Mouse (Mus musculus): Measurements from ENCODE around the gene Acot4. TPM values are rescaled to one million over a fixed set of nuclear protein-coding genes. Genes with fewer than 3 reads are reported as not detected.
"Not testable (repeated sequence)": the region's sequence is repeated elsewhere in the genome, so short reads cannot be mapped to it uniquely, and the experiment has no call there.

Gene Acot4
- polyA plus RNA-seq, 1 experiment from 2014 or later, result 0.68 TPM

DNA sequence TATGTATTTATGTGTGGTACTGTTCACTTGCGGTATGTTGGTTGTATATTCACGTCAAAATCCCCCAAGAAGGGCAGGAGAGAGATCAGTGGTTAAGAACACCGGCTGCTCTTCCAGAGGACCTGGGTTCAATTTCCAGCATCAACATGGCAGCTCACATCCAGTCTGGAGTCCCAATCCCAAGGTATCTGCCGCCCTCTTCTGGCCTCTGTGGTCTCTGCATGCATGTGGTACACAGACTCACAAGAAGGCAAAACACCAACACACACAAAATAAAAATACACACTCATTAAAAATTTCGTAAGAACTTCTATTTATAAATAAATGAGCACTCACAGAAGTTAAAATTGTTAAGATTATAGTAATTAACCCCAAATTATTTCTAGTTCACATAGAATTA lies 25.0 kb downstream of the Acot4 start:
- 73% methylated on average over 5 of the region's 5 CpGs for WGBS
- no peak overlapping the region for H3K4me2 ChIP-seq (ENCODE audit: low read length)

DNA sequence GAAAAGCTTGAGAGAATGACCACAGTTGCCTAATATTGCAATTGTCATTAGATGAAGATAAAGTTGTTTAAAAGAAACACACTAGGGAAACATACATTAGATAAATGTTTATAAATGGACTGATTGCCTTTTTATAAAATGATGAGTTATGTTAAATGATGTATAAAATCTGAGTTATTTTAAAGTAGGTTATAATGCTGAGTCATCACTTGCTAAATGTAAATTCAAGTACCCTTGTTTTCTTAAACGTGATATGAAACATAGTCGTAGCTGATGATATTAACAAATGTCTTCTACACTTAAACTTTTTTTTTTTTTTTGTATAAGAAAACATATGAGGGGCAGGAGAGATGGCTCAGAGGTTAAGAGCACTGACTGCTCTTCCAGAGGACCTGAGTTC lies 25.7 kb downstream of the Acot4 start:
- Histone ChIP-seq H3K4me2 (ENCODE audit: low read length) (no peak overlapping the region), H3K27ac (ENCODE audit: low read depth, low read length) (no peak overlapping the region), H3K9ac (ENCODE audit: low read depth, low read length) (no peak overlapping the region), H3K4me3 (ENCODE audit: low read length) (no peak overlapping the region), H3K27me3 (replicated peaks; ENCODE audit: control insufficient read depth, insufficient read depth, low read length) (peaks cover 7% of the 10 kb centered on the region), H3K36me3 (ENCODE audit: control insufficient read depth, insufficient read depth, low read length) (no peaks in the 10 kb centered on the region), H3K4me1 (ENCODE audit: control insufficient read depth, insufficient read depth, low read depth, low read length) (no peaks in the 10 kb centered on the region), H3K9me3 (ENCODE audit: control insufficient read depth, low read length) (no peaks in the 10 kb centered on the region)
- no peak for ATAC-seq
- 89% methylated on average over 2 of the region's 2 CpGs for WGBS

More for the DNA sequence above, 25.0 kb downstream of the Acot4 start:
- Histone ChIP-seq H3K9me3 (ENCODE audit: control insufficient read depth, low read length) (no peaks in the 10 kb centered on the region), H3K36me3 (ENCODE audit: control insufficient read depth, insufficient read depth, low read length) (no peaks in the 10 kb centered on the region), H3K9ac (ENCODE audit: low read depth, low read length) (no peak overlapping the region), H3K4me1 (ENCODE audit: control insufficient read depth, insufficient read depth, low read depth, low read length) (no peaks in the 10 kb centered on the region), H3K27ac (ENCODE audit: low read depth, low read length) (no peak overlapping the region), H3K27me3 (replicated peaks; ENCODE audit: control insufficient read depth, insufficient read depth, low read length) (0 out of 2 replicates have a peak, but pooled peaks cover 3% of the 10 kb centered on the region), H3K4me3 (ENCODE audit: low read length) (no peak overlapping the region)
- no peak for ATAC-seq

- Histone ChIP-seq H3K36me3 (ENCODE audit: control insufficient read depth, insufficient read depth, low read length) (no peaks in the 10 kb centered on the region), H3K27me3 (replicated peaks; ENCODE audit: control insufficient read depth, insufficient read depth, low read length) (peaks cover 13% of the 10 kb centered on the region), H3K9ac (ENCODE audit: low read depth, low read length) (no peak overlapping the region), H3K4me3 (ENCODE audit: low read length) (no peak overlapping the region), H3K4me1 (ENCODE audit: control insufficient read depth, insufficient read depth, low read depth, low read length) (no peaks in the 10 kb centered on the region; the same call in 1 of the 2 replicates), H3K9me3 (ENCODE audit: control insufficient read depth, low read length) (no peaks in the 10 kb centered on the region), H3K4me2 (ENCODE audit: low read length) (no peak overlapping the region), H3K27ac (ENCODE audit: low read depth, low read length) (no peak overlapping the region)
- WGBS, result 71% methylated on average over 8 of the region's 8 CpGs
- ATAC-seq, result no peak
These were observed 26.4 kb downstream of the Acot4 start for GRCm38 (mm10) chr12:84064621-84065020.

- Histone ChIP-seq H3K27ac (ENCODE audit: low read depth, low read length) (no peak overlapping the region), H3K9ac (ENCODE audit: low read depth, low read length) (no peak overlapping the region), H3K4me3 (ENCODE audit: low read length) (no peak overlapping the region), H3K27me3 (replicated peaks; ENCODE audit: control insufficient read depth, insufficient read depth, low read length) (peaks cover 17% of the 10 kb centered on the region), H3K9me3 (ENCODE audit: control insufficient read depth, low read length) (no peaks in the 10 kb centered on the region), H3K4me2 (ENCODE audit: low read length) (no peak overlapping the region), H3K4me1 (ENCODE audit: control insufficient read depth, insufficient read depth, low read depth, low read length) (no peaks in the 10 kb centered on the region; the same call in 1 of the 2 replicates), H3K36me3 (ENCODE audit: control insufficient read depth, insufficient read depth, low read length) (no peaks in the 10 kb centered on the region)
- ATAC-seq, result no peak
- 89% methylated on average over 4 of the region's 4 CpGs for WGBS
These were observed 29.6 kb downstream of the Acot4 start for GRCm38 (mm10) chr12:84067752-84068151.

DNA sequence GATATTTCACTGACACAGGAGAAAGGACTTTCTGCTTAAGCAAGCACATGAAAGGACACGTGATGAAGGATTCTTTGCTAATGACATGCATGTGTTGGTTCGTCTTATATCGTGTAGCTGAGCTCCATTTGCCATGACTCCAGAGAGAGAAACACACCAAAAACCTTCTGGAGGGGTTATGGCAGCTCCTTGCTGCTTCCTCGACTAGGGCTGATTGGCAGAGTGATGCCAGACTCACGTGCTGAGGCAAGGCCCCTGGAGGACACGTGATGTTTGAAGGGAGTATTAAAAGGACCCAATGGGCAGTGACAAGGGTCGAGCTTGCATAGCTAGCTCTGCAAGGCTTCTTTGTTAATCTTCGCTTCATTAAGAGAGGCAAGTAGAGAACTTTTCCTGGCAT lies 30.1 kb downstream of the Acot4 start:
- H3K9me3 ChIP-seq (ENCODE audit: control insufficient read depth, low read length), result no peaks in the 10 kb centered on the region
- H3K27me3 ChIP-seq (replicated peaks; ENCODE audit: control insufficient read depth, insufficient read depth, low read length), result peaks cover 17% of the 10 kb centered on the region
- H3K4me1 ChIP-seq (ENCODE audit: control insufficient read depth, insufficient read depth, low read depth, low read length), result no peaks in the 10 kb centered on the region; the same call in 1 of the 2 replicates
- no peak overlapping the region for H3K27ac ChIP-seq (ENCODE audit: low read depth, low read length)
- no peak for ATAC-seq
- H3K4me2 ChIP-seq (ENCODE audit: low read length), result no peak overlapping the region
- 56% methylated on average over 8 of the region's 8 CpGs for WGBS
- H3K9ac ChIP-seq (ENCODE audit: low read depth, low read length), result no peak overlapping the region
- H3K36me3 ChIP-seq (ENCODE audit: control insufficient read depth, insufficient read depth, low read length), result no peaks in the 10 kb centered on the region
- H3K4me3 ChIP-seq (ENCODE audit: low read length), result no peak overlapping the region

GRCm38 (mm10) chr12:84068986-84069385 lies 30.8 kb downstream of the Acot4 start, which contains the start of gene Acot5:
Acot5 (plus strand) TSS chr12:84069325.
- Histone ChIP-seq H3K27ac (ENCODE audit: low read depth, low read length) (no peak within 1 kb of the TSS), H3K27me3 (replicated peaks; ENCODE audit: control insufficient read depth, insufficient read depth, low read length) (peaks cover 17% of the 10 kb centered on the region), H3K4me1 (ENCODE audit: control insufficient read depth, insufficient read depth, low read depth, low read length) (no peaks in the 10 kb centered on the region; the same call in 1 of the 2 replicates), H3K4me3 (ENCODE audit: low read length) (peak within 1 kb of the TSS; percentile 45), H3K4me2 (ENCODE audit: low read length) (peak within 1 kb of the TSS; percentile 67), H3K9me3 (ENCODE audit: control insufficient read depth, low read length) (no peaks in the 10 kb centered on the region), H3K9ac (ENCODE audit: low read depth, low read length) (peak within 1 kb of the TSS; percentile 45), H3K36me3 (ENCODE audit: control insufficient read depth, insufficient read depth, low read length) (no peaks in the 10 kb centered on the region)
- no peak for ATAC-seq
- 58% methylated on average over 9 of the region's 9 CpGs for WGBS

DNA sequence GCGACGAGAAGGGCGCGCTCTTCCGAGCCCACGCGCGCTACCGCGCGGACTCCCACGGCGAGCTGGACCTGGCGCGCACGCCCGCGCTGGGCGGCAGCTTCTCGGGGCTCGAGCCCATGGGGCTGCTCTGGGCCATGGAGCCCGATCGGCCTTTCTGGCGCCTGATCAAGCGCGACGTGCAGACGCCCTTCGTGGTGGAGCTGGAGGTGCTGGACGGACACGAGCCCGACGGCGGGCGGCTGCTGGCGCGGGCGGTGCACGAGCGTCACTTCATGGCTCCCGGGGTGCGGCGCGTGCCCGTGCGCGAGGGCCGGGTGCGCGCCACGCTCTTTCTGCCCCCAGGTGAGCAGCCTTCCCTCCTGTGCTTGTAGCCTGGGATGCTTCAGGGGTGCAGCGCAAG lies 31.4 kb downstream of the Acot4 start:
- Histone ChIP-seq H3K9ac (ENCODE audit: low read depth, low read length) (peak overlapping the region; percentile 45), H3K4me2 (ENCODE audit: low read length) (peak overlapping the region; percentile 67), H3K4me3 (ENCODE audit: low read length) (peak overlapping the region; percentile 45), H3K27me3 (replicated peaks; ENCODE audit: control insufficient read depth, insufficient read depth, low read length) (peaks cover 17% of the 10 kb centered on the region)
- H3K36me3 ChIP-seq (ENCODE audit: control insufficient read depth, insufficient read depth, low read length); ATAC-seq; H3K27ac ChIP-seq (ENCODE audit: low read depth, low read length); H3K9me3 ChIP-seq (ENCODE audit: control insufficient read depth, low read length); H3K4me1 ChIP-seq (ENCODE audit: control insufficient read depth, insufficient read depth, low read depth, low read length): not testable (repeated sequence)
- 3% methylated on average over 13 of the region's 52 CpGs for WGBS

DNA sequence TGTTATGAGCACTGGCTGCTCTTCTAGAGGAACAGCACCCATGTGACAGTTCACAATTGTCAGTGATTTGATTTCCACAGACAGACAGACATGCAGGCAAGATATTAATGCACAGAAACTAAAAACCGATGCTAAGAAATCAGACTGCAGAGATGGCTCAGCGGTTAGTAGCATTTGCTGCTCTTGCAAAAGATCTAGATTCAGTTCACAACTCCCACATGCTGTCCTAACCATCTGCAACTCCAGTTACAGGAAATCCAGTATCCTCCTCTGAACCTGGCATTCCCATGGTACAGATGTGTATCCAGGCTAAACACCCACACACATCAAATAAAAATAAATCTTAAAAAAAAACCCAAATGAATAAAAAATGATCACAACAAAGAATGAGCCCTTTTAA lies 33.5 kb downstream of the Acot4 start:
- ATAC-seq, result no peak
- Histone ChIP-seq H3K36me3 (ENCODE audit: control insufficient read depth, insufficient read depth, low read length) (no peaks in the 10 kb centered on the region), H3K4me1 (ENCODE audit: control insufficient read depth, insufficient read depth, low read depth, low read length) (no peaks in the 10 kb centered on the region; the same call in 1 of the 2 replicates), H3K4me3 (ENCODE audit: low read length) (no peak overlapping the region), H3K9me3 (ENCODE audit: control insufficient read depth, low read length) (no peaks in the 10 kb centered on the region), H3K27me3 (replicated peaks; ENCODE audit: control insufficient read depth, insufficient read depth, low read length) (peaks cover 17% of the 10 kb centered on the region), H3K9ac (ENCODE audit: low read depth, low read length) (no peak overlapping the region), H3K27ac (ENCODE audit: low read depth, low read length) (no peak overlapping the region), H3K4me2 (ENCODE audit: low read length) (no peak overlapping the region)
- WGBS, result 92% methylated on average over 2 of the region's 2 CpGs

GRCm38 (mm10) chr12:84077371-84077990 lies 39.3 kb downstream of the Acot4 start:
- Histone ChIP-seq H3K4me3 (ENCODE audit: low read length) (no peak overlapping the region), H3K9me3 (ENCODE audit: control insufficient read depth, low read length) (no peaks in the 10 kb centered on the region), H3K4me1 (ENCODE audit: control insufficient read depth, insufficient read depth, low read depth, low read length) (no peaks in the 10 kb centered on the region), H3K27ac (ENCODE audit: low read depth, low read length) (no peak overlapping the region), H3K4me2 (ENCODE audit: low read length) (no peak overlapping the region), H3K27me3 (replicated peaks; ENCODE audit: control insufficient read depth, insufficient read depth, low read length) (no peaks in the 10 kb centered on the region), H3K9ac (ENCODE audit: low read depth, low read length) (no peak overlapping the region), H3K36me3 (ENCODE audit: control insufficient read depth, insufficient read depth, low read length) (no peaks in the 10 kb centered on the region)
- no peak for ATAC-seq
- 88% methylated on average over 4 of the region's 4 CpGs for WGBS

Measured in hindbrain, embryonic 16.5 days (tissue).